Comparison of ENCODE assay signal across 8 mouse cellular contexts in genomic region chr1:131962606-131963084, GRCm38 (mm10). TPM values are rescaled to one million over a fixed set of nuclear protein-coding genes. Genes with fewer than 3 reads are reported as not detected.
DNase-seq lines count a peak whose midpoint lies in the region; ATAC-seq and TF ChIP-seq lines count a peak whose summit lies in the region.

Slc45a3 (plus strand) TSS chr1:131962967.

- ATAC-seq in midbrain, embryonic 13.5 days, result peak; percentile 67

- peaks cover 9% of the 10 kb centered on the region for H3K27me3 ChIP-seq in thymus, adult 2 months (ENCODE audit: control insufficient read depth, insufficient read depth, low read length)
- H3K27me3 ChIP-seq in limb, embryonic 10.5 days (ENCODE audit: low read depth, poor library complexity, severe bottlenecking), result peaks cover 82% of the 10 kb centered on the region
- peaks cover 42% of the 10 kb centered on the region for H3K27me3 ChIP-seq in midbrain, embryonic 13.5 days

- H3K4me3 ChIP-seq in thymus, adult 2 months (ENCODE audit: control insufficient read depth, insufficient read depth, low read length), result peak within 1 kb of the TSS; percentile 57
- peak within 1 kb of the TSS; percentile 86 for H3K4me3 ChIP-seq in limb, embryonic 10.5 days
- peak within 1 kb of the TSS; percentile 61 for H3K4me3 ChIP-seq in midbrain, embryonic 13.5 days (replicated peaks)

- no peak for TF ChIP-seq POLR2A in thymus, adult 2 months (IDR thresholded peaks at IDR 0.05; ENCODE audit: control insufficient read depth, extremely low read depth, insufficient read depth, low read length, poor library complexity)

- H3K27ac ChIP-seq in thymus, adult 2 months (ENCODE audit: control insufficient read depth, insufficient read depth, low read length), result no peak within 1 kb of the TSS
- peak within 1 kb of the TSS; percentile 84 for H3K27ac ChIP-seq in limb, embryonic 10.5 days
- H3K27ac ChIP-seq in midbrain, embryonic 13.5 days, result no peak within 1 kb of the TSS; the same call in 1 of the 2 replicates

- H3K4me2 ChIP-seq in midbrain, embryonic 13.5 days (replicated peaks), result peak within 1 kb of the TSS; percentile 78

- no peak for DNase-seq in thymus, adult 2 months
- DNase-seq in thymus, adult 18-20 months, result no peak
- DNase-seq in embryo, embryonic 10 days (ENCODE audit: low spot score), result peak; percentile 47
- DNase-seq in heart, postnatal 10 days, result peak; percentile 30 to 42
- peak; percentile 75 for DNase-seq in limb, embryonic 10.5 days (ENCODE audit: low spot score)
- DNase-seq in left cerebral cortex, adult 11 months (ENCODE audit: low spot score), result no peak
- DNase-seq in layer of hippocampus, adult 8-10 months (ENCODE audit: low spot score in 2 of 2), result no peak

- H3K9me3 ChIP-seq in limb, embryonic 10.5 days (replicated peaks), result no peaks in the 10 kb centered on the region
- no peaks in the 10 kb centered on the region for H3K9me3 ChIP-seq in midbrain, embryonic 13.5 days

- WGBS in thymus, adult 2 months, result 1% methylated on average over 35 of the region's 35 CpGs
- WGBS in limb, embryonic 10.5 days, result under 1% methylated on average over 35 of the region's 35 CpGs
- WGBS in midbrain, embryonic 13.5 days, result 1% methylated on average over 31 of the region's 35 CpGs

- 0 out of 2 replicates have a peak, but pooled peaks have one; percentile 14 for TF ChIP-seq CTCF in thymus, adult 2 months (IDR thresholded peaks at IDR 0.05; ENCODE audit: borderline replicate concordance, control insufficient read depth, extremely low read depth, insufficient read depth, low read length, poor library complexity)

- peaks cover 24% of the 10 kb centered on the region for H3K4me1 ChIP-seq in thymus, adult 2 months (replicated peaks; ENCODE audit: control insufficient read depth, insufficient read depth, low read length)
- peaks cover 37% of the 10 kb centered on the region for H3K4me1 ChIP-seq in limb, embryonic 10.5 days
- peaks cover 43% of the 10 kb centered on the region for H3K4me1 ChIP-seq in midbrain, embryonic 13.5 days (replicated peaks)

- peak within 1 kb of the TSS; percentile 72 for H3K9ac ChIP-seq in midbrain, embryonic 13.5 days (replicated peaks)

- intact Hi-C loops in heart, postnatal 10 days (cut with DNase I), result no loop called here

- no peaks in the 10 kb centered on the region for H3K36me3 ChIP-seq in thymus, adult 2 months (ENCODE audit: control insufficient read depth, insufficient read depth, low read length)
- no peaks in the 10 kb centered on the region for H3K36me3 ChIP-seq in limb, embryonic 10.5 days
- H3K36me3 ChIP-seq in midbrain, embryonic 13.5 days, result no peaks in the 10 kb centered on the region

RNA-seq across cellular contexts. Expression of gene Slc45a3, which starts in this region (rescaled TPM):
- 6.4 and 7.1 TPM in 2 replicates for polyA plus RNA-seq in thymus, adult 2 months (2012; rRNA removed)
- total RNA-seq in heart, postnatal 10 days (2021), result 1 to 10 TPM; 3.0 to 5.3 TPM
- 1.7 and 2.0 TPM in 2 replicates for polyA plus RNA-seq in limb, embryonic 10.5 days (2016; fragmentation: Nextera tagmentation; extraction: Ambion mirVana)
- 9.5 and 12.9 TPM in 2 replicates for polyA plus RNA-seq in midbrain, embryonic 13.5 days (2015; fragmentation: Nextera tagmentation; extraction: Ambion mirVana)
- under 1 TPM; 0.63 to 0.75 (median 0.70) TPM for total RNA-seq in layer of hippocampus, adult 8-10 months (2022)

Comparison
In these comparisons a context has a peak if more than half of its experiments do, and no peak if none do; other contexts are left out.
1. DNase-seq: peak in embryo, embryonic 10 days (single experiment), heart, postnatal 10 days (2 of 2) and limb, embryonic 10.5 days (single experiment); none in thymus, adult 2 months (single experiment), thymus, adult 18-20 months (0 of 2), left cerebral cortex, adult 11 months (single experiment) and layer of hippocampus, adult 8-10 months (0 of 2).
2. Peak in every context shown above with its lines, with median percentiles within 50 percentile points of each other: H3K4me3 ChIP-seq.